Mouse (Mus musculus) urinary bladder, postnatal 36 days (tissue): Measurements from ENCODE around the gene Etv1.

ENCODE experiments used
- DNase-seq, 2 experiments: peaks; one replicate each; pipeline ENCODE4 v3.0.0; 2022; ENCODE audit warnings: low spot score in 2 of 2, mixed read lengths in 1 of 2

Gene Etv1

DNA sequence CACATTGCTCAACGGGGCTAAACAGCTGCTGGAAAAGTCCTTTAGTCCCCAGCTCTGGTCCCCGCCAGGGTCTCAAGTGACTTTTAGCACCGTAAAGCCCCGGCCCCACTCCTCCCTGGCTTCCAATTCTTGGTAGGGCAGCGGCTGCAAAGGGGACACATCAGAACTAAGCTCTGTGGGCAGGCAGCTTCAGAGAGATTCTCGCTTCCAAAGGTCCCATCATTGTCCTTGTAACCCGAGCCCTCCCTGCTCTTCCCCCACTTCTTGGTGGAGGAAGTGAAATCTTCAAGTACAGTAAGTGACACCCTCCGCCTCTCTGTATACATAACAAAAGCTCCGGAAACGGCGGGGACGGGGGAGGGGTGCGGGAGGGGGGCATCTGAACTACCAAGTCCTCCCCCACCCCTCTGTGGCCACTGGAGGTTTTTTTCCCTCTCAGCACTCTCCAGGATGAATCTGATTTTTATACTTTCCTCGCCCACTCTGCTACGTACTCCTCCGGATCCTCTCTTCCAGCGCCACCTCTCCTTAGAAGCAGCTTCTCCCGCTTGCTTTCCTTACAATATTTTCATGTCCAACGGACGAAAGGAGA is at the start of gene Etv1:
Gene Etv1 (plus strand): TSS at position 195 of the 592 bp plus-strand sequence.
- DNase-seq = peak in 1 of 2 experiments; percentile 14

DNA sequence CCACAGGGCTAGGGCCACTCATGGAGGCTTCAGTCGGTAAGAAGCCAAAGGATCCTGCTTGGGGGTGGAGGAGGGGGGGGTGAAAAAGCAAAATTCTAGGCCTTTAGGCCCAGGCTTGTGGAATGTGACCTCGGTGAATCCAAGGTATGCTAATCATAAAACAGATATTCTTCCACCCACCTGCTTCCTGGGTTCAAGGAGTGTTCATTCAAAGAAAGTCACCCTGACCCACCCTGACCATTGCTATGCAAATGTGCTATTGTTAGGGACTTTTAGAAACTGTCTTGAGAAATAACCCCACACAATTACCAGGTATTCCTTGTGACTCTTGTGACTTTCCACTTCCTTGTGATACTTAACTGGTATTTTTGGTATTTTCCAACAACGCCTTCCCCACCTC is 49.5 kb upstream of the Etv1 start:
- DNase-seq = no peak

DNA sequence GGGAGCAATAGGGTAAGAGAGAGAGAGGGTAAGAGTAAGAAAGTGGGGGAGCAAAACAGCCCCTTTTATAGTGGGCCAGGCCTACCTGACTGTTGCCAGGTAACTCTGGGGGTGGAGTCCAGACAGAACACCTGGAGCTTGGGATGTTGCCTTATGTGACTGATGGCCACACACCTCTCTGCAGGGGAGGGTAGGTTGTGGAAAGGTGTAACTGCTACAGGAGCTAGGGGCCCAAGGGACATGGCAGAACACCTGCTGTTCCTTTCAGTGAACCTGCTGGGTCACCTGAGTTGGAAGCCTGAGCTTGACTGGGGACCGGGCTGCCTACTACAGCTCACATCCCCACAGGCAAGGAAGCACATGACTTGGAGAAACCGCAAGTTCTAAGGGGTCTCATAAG is 48.4 kb upstream of the Etv1 start:
- DNase-seq = no peak

DNA sequence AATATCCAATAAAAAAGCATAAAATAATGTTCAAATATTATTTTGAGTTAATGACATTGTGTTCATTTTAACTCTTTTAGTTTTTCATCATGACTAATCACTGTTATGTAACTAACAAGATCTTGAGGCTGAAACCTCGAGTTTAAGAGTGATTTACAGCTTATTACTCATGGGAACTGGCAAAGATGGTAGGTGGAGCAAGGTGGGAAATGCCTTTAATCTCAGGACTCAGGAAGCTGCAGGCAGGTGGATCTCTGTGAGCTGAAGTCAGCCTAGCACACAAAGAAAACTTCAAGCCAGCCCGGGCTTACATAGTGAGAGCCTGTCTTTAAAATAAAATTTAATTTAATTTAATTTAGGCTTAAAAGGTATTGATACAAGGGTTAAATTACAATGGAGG is 19.9 kb upstream of the Etv1 start:
- DNase-seq = no peak

DNA sequence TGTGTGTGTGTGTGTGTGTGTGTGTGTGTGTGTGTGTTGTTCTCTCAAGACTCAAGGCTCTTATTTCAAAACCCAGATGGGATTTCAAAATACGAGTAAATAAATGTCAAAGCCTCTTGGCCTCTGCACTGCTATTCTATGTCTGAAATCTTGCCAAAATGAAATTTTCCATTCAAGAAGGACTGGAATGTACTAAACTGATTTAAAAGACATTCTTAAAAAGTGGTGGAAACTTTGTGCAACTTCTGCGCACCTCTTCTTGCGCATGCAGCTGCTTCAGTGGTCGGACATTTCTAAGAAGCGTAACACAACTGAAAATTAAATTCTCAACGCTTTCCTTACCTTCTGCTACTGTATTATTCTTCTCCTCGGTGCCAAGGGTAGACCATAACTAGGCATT is 1.9 kb upstream of the Etv1 start:
- no peak for DNase-seq

DNA sequence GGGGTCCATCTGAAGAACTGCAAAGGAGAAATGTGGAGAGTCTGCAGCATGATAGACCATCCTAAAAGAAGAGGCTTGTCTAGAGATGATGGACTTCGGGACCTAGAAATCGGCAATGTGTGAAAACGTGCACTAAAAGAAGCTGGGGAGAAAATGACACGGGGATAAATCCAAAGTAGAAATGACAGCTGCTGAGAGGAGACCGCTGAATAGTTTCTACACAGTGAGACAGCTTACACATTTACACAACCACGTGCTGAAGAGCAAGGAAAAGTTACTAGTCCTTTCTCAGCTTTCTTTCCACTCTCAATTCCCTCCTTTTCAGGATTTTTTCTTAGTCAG is 1.3 kb upstream of the Etv1 start:
- DNase-seq = no peak

DNA sequence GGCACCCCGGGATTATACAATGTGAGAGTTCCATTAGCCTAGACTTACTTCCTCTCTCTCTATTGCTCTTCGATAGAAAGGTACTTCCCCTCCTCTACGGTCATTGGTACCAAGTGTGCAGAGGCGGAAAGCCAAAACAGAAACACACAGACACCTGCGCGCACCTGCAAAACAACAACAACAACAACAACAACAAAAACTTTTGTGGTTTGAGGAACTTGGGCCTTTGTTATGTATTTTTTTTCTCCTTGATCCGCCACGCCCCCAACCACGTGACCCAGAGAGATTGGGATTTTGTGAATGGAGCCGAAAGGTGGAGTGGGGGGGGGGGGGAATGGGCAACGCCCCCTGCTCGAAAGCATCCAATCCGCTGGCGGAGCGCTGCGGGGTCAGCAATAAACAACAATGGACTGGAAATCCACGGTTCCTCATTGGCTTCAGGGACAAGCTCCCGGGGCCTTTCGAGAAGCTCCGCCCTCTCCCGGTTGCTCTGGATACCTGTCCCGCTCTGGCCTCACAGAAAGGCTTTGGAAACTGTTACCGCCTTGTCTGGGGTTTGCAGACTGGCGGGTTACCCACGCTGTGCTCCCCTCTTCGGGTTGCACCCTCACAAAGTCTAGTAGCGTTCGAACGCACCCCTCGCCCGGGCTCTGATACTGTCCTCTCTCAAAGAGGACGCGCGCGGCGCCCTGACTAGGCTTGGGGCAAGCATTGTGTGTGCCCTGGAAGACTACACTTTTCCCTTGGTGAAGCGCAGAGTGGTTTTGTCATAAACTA is 693 bp upstream of the Etv1 start:
- DNase-seq = peak; percentile 64 to 83

DNA sequence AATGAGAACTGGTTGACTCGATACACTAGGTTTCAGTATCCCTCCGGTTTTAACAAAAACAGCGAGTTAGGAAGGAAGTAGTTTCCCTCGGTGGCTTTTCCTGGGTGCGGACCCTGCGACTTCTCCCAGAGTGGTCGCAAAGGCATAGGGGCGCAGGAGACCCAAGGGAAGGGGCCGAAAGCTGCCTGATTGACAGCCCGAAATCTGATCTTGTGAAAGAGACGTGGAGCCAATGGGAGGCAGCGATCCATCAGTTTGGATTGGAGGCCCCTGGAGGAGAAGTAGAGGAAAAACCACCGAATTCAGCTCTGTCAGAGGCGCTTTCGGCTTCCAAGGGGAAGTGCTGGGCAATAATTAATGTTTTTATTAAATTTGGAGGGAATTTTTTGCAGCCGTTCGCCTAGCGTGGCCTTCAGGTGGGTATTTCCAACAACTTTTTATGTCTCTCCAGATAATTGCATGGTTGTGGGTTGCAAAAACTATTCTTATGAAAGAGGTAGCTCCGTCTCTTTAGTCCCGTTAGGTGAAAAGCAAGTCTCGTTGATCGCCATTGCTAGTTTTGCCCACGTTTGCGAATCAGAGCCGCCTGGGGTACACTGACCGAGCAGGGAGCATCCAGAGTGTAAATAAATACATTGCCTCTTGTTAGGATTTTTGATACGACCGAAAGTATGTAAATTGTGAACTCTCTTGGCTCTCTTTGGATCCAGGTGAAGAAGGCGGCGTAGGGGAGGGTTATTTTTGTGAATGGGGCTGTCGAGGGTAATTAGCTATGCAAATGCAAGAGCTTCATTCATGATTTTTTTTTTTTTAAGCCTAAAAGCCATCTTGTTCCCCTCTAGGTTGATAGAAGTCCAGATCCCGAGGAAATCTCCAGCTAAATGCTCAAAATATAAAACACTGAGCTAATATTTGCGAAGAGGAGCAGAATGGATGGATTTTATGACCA is 1.1 kb downstream of the Etv1 start:
- peak; percentile 33 to 61 for DNase-seq

DNA sequence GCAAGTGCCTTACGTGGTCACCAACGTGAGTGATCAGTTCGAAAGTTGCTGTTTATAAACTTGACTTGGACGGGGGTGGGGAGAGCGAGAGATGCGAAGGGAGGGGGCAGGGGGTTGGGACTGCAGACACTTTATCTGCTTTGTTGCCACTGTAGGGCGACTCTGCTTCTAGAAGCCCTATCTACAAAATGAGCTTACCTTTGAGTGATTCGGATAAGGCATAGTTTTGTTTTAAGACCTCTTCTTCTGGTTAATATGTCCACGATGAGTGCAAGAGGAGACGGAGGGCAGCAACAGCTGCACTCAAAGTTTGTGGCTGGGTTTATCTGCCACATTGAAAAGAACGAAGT is 1.8 kb downstream of the Etv1 start:
- DNase-seq = no peak

DNA sequence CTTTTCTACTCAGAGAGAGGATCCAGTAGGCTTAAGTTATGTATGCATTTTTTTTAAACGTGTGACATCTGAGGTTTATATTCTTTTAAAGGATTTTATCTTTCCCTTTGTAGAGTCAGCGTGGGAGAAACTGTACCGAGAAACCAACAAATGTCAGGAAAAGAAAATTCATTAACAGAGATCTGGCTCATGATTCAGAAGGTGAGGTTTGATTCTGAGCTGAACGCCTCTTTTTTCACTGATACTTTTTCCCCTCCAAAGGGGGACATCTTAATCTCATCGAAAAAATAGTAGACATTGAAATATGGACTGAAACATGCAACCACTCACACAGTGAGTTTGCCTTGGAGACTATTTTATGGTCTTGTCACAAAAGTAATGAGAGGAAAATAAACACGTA is 2.5 kb downstream of the Etv1 start:
- no peak for DNase-seq

DNA sequence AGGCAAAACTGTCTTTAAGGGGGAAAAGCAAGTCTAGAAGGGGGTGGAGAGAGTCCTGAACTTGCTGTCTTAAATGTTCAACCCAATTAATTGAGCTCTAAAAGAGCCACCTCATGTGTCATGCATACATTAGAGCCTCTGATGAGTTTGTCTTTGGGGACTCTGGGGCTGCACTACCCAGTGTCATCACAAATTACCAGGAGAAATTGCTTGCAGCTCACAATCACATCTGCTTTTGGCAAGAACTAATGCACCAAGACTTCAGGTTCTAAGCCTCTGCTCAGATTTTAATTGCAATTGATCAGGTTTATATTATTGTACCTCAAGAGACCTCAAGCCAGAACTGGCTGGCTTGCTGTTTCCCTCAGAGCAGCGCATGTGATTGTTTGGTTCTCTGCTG is 4.1 kb downstream of the Etv1 start:
- no peak for DNase-seq

DNA sequence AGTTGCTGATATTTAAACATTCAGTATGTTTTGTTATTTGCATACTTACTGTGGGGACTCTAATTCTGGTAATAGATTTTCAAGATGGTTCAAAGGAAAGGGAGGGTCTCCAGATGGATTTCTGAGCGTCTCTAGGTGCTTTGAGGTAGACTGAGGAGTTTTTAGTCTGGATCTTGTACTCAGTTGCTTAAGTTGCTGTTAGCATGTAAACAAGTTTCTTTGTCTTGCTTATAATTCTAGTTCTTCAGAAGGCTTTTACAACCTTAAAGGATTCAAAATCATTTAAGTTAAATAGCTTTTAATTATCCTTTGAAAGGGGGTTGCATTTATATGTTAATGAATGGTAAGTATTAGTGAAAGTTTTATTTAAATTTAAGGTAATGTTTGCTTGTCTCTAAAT is 5.0 kb downstream of the Etv1 start:
- DNase-seq = no peak

DNA sequence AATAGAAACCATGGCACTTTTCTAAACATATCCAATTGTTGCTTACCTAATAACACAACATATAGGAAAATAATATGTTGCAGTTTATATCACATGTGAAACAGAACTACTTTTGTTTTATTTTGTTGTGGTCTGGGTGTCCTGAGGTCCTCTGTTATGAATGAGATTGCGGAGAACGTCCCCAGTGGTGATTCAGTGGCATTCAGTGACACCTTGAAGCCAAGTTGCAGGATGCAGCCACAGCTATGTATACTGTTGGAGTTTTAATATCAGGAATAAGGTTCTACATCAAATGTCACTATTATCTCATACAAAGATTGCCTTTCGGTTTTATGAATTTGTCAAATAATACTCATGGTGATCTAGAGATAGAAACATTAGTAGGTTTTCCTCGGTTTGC is 7.4 kb downstream of the Etv1 start:
- DNase-seq = no peak

DNA sequence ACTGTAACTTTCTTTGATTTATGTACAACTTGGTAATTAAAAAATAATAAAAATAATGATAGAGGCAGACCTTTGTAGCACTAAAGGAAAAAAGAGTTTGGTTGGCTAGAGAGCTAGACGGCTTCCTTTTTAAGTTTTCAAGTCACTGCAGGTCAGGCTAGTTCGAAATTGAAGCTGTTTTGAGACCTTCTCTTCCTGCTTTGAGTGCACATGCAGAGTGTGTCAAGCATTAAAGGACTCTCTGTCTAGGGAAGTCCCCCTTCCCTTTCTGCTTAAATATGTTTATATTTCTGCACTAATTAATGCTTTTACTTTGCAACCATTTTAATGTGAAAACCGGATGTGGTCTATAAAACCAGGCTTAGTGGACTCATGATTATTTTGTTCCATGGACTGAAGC is 8.5 kb downstream of the Etv1 start:
- DNase-seq = no peak

DNA sequence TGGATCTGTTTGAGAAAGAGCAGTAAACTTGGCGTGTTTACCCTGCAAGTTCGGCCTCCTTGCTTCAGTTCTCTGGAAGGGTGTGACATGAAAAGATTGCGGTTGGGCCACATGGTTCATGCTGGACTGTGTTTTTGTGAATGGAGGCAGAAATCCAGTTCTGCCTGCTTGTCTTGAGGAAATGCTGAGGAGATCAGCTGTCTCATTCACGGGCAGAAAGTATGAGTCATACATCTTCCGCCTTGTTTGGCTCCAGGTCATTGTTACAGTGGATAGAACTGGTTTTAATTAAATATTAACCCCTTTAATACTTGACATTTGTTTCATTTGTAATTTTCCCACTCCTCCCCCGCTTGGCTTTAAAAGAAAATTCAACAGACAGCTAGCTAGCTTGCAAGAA is 9.4 kb downstream of the Etv1 start:
- peak; percentile 58 to 70 for DNase-seq

DNA sequence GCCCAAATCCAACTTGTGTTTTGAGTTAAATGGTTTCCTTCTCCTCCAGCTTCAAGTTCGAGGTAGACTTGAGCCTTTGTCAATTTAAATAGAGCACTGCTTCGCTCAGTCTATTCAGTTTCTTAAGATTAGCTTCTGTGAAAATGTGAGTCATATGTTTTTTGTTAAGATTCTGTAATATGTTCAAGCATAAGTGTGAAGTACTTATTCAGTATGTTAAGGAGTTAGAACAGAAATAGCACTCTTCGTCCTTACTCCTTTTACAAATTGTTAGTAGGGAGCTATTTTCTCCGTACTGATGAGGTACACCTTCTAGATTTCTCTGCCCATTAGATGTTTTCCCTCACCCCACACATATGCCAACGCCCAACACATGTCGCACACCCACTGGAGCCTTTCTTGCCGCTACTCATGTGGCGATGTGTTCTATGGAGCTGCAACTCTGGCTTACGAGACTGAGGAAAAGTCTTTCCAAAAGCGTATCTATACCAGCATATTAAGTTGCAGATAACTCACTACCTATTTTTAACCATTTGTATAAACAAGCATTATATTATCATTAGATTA is 10.7 kb downstream of the Etv1 start:
- DNase-seq = no peak

DNA sequence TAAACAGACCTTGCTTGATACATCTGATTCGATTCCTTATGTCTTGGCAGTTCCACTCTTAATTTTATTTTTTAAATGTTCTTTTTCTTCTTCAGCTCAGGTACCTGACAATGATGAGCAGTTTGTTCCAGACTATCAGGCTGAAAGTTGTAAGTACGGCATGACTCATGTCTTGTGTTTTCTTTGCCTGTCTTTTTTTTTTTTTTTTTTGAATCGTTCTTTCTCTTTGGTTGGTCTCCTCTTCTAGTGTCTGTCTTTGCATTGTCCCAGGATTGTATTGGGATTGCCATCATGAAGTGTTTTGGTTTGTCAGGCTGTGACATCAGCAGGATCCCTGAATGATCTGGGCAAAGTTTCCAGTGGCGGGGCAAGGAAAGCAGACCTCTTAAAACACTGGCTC is 13.9 kb downstream of the Etv1 start:
- no peak for DNase-seq

DNA sequence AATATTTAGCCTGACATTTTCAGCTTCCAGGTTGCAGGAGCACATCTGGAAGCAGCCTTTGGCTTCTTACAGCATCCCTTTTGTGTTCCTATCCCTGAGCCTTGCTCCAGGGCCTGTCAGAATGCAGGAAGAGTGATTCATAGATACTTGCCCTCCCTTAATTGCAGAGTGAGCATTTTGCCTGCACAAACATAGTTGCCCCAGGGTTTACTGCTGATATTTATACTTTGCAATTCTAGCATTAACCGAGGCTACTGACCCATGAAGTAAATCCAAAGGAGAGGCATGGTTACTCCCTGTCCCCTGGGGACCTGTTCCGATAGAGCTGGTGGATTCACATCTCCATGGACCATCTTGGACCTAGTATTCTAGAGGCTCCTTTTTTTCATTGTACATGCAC is 14.5 kb downstream of the Etv1 start:
- DNase-seq = no peak

DNA sequence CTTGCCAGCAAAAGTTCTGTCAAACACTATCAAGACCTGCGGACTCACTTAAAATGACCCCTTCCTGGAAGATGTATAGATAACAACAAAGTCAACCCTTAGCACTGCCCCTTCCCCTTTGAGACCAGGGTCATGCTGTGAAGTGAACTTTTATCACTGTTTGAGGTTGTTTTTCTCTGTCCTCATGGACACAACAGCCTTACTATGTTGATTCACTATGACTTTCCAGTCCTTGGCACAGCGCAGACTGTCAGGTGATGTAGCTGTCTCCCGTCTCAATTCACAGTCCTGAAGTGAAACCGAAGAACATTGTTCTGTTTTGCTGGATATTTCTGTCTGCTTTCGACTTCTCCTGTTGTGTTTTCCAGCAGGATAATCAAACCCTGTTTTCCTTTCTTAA is 27.9 kb downstream of the Etv1 start:
- no peak for DNase-seq

DNA sequence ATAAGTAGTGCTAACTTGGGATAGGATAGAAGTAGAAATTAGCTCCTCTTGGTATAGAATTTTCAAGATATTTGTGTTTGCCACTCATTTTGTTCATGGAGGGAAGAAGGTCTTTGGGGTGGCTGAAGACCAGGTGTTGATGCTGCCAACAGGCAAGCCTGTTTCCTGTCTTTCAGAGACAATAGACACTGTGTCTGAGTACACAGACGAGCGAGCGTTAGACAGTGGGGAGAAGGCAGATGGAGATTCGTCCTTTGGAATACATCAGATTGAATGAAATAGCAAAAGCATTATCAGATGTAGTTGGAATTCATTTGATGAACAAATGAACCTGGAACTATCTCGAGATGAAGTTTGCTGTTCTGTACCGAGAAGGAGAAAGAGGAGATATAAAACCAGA is 33.2 kb downstream of the Etv1 start:
- no peak for DNase-seq

DNA sequence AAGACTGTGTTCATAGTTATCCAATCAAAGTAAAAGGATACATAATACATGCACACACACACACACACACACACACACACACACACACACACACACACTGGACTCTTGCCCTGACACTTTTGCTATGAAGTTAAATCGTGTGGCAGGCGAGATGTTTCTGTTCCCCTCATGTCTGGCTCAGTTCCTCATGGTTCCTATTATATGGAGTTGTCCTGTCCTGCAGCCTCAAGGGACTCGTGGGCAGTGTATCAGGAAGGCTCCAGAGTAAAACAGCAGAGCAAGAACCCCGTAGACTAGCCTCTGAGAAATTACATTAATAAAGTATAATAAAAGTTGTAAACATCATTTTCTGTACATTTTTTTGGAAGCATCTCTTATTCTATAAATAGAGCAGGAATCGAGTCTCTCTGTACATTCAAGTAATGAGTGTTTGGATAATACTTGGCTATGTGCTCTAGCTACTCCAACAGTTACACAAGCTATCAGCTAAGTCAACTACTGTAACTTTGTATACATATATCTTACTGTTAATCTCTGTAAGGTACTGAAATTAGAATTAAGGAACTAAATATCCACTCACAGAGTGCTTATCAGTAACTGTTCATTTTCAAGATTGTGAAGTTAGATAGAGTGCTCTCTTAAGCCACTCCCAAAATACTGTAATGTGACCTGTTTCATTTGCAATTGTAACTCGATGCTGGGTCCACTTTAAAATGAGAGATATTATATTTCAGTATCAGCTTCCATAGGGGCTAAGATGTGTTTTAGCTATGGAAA is 35.0 kb downstream of the Etv1 start:
- DNase-seq = no peak

DNA sequence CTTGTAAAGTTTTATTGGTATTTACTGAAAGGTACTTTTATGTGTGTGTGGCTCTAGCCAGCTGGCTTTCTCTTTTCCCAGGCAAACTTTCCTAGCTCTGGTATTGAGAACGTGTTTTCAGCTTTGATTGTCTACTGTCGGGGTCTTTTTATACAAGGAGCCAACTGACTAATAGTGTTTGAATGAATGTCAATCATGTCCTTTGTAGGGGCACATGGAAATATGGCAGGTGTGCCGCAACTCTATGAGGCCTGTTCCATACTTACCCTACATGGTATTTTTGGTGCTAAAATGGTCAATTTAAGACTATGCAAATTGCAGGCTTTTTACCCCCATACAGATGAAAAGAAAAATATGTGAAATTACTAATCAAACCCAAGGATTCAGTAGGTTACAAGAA is 37.1 kb downstream of the Etv1 start:
- no peak for DNase-seq
